Mouse (Mus musculus) mouse trophoblast stem cell (cell line): ENCODE measurements around the gene Agk.

Experiments
- in situ Hi-C, 2 experiments: fragments of 300-500 bp; cut with MseI, MboI; formaldehyde crosslinking; loops; 2 replicates in 1 of 2; 3 replicates in 1 of 2; pipeline ENCODE4 v1.15.1; 2025

The Agk gene

DNA sequence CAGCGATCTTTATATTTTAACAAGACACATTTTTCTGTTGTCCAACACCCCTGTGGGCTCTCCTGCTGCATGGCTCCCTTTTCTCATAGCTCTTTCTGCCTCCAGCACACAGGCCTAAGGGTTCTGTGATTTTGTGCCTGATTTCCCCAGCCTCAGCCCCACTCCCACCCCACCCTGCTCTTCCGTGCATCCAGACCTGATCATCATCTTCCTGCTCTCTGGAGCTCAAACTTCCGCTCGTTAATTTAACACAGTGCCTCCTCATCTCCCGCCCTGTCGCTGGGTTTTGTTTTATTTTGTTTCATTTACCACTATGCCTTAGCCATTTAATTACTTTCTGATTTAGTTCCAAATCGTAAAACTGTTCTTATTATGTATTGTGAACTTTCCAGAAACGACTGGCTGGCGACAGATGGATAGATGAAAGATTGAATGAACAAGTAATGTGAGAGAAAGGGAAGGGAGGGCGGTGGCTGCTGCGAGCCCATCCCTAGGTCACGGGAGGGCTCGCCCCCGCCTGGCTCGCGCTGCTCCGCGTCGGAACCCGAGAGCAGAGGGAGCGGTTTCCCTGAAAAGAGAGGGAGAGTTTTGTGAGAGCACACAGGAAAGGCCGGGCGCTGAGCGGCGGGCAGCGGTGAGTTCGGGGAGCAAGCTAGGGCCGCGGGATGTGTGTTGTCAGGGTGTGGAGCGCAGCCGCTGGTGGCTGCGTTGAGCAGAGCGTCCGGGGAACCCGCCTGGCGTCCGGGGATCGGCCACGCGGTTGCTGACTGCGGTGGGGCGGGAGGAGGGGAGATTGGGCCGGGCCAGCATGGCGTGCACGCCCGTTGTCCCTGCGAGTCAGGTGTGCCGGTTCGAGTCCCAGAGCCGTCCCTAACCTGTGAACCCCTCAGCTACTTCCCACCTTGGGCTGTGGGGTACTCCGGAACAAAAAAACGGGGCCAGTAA lies at the start of gene Agk:
Gene Agk, plus strand, starts transcription at position 276 of the 945 bp plus-strand sequence.
- in situ Hi-C loops: no loop called here

DNA sequence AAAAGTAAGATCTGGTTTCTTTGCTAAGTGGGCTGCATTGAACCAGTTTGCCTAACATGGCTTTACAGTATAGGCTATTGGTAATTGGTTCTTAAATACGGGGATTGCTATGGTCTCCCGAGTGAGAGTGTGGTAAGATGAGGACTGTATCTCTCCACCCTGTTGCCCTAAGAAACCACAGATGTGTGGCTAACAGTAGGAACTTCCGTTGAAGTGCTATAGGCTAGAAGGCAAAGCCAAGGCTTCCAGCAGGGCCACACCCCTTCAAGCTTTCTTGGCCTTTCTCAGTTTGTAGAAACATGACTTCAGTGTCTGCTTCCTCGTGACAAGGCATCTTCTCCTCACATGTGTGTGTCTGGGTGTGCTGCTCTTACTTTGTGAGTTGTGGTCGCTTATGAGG lies 24.3 kb upstream of the Agk start:
- in situ Hi-C loops: no loop called here

DNA sequence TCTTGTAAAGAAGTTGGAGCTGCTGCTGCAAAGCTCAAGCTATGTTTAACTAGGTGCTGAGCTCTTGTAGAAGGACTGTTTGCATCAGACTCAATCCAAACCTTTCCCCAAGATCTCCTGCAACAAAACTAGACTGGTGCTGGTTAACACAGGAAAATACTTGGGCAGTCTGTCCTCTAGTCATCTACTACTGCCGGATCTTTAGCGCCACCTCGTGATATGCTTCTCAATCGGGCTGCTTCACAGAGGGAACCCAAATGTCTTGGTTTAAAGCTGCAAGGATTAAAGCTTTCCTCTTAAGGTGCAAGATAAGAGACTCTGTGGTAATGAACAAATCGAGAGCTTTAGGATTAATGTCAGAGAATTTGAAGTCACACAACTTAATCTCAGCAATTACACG lies 21.6 kb upstream of the Agk start:
- in situ Hi-C loops: no loop called here

DNA sequence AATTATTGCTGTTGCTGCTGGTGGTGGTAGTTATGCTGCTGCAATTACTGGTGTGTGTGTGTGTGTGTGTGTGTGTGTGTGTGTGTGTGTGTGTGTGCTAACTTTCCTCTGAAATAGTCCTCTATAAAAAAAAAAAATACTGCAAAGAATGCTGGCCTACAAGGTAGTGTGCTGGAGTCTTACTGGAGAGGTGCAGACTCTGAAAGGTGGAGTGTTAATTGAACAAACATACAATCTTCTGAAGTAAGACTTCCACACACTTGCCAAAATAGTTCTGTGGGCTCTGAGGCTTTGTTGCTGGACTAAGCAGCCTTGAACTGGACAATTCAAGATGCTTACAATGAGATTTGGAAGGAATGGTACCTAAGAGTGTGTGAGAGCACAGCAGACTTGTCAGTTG lies 20.0 kb upstream of the Agk start:
- in situ Hi-C loops: no loop called here

DNA sequence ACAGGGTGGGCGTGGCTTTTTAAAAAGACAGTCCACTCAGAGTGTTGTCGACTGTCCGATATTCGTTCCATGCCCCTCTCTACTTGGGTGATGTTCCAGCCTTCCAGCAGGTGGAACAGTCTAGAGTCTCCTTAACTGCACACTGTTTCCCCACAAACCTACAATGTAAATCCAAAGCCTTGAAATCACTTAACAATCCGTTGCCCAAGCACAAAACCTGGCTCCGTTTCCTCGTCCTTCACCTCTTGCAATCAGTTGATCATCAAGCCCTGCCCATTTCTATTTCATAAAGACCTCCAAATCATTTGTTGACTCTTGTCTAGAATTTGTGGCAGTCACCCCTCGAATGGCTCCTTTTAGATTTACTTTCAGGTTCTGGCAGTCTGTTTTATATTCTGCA lies 1.4 kb downstream of the Agk start:
- in situ Hi-C loops: no loop called here

DNA sequence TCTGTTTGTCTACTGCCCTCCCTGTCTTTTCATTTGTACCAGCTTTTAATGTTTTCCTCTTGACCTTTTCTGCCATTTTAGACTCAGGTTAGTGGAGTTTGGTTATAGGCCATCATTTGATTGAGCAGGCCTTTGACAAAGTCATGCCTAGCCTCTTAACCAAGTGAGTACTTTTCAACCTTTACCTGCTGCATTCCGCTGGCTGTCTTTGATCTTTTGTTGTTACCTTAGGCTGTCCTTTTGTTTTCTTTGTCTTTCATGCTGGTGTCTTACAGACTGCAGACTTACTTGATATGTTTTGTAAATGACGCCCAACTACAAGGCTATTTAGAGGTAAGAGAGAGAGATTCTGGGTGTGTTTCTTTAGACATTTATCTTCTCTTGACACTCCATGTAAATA lies 8.5 kb downstream of the Agk start:
- in situ Hi-C loops: no loop called here

DNA sequence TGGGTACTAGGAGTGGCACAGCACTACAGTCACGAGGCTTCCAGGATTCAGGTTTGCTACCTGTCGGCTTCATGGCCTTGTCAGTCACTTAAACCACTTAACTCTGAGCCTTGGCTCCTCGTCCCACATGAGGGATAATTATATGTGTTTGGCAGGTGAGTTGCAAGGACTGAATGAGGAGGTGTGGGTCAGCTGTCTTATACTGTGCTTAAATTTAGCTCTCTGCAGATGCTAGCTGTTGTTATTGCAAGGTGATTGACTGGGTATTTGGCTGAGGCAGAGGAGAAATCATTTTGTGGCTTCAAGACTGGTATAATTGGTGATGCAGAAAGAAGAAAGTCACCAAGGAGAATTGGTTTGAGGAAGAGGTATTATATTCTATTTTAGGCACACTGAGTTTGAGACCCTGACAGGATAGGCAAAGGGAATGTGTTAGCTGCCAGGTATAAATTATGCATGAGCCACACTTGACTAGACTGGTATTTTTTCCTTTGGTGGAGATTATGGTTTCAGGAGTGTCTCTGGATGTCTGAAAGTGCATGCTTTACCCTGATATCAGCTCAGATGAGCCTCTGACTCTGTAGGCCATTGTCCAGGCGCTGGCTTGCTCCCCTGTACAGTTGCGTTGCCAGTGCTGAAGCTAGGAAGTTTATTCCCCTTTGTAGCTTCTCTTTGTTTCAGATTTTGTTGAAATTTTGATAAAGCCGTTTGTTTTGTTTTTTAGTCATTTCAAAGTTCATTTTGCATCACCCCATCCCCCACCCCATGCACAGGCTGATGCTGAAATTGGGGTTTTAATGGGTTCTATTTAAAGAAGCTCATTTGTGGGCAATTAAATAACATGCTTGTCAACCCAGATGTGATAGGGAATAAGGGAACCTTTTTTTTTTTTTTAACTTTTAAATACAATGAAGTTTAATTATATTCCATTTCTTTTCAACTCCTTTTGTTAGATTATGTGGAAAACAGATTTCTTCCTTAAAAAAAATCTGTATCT lies 12.1 kb downstream of the Agk start:
- in situ Hi-C loops: no loop called here

DNA sequence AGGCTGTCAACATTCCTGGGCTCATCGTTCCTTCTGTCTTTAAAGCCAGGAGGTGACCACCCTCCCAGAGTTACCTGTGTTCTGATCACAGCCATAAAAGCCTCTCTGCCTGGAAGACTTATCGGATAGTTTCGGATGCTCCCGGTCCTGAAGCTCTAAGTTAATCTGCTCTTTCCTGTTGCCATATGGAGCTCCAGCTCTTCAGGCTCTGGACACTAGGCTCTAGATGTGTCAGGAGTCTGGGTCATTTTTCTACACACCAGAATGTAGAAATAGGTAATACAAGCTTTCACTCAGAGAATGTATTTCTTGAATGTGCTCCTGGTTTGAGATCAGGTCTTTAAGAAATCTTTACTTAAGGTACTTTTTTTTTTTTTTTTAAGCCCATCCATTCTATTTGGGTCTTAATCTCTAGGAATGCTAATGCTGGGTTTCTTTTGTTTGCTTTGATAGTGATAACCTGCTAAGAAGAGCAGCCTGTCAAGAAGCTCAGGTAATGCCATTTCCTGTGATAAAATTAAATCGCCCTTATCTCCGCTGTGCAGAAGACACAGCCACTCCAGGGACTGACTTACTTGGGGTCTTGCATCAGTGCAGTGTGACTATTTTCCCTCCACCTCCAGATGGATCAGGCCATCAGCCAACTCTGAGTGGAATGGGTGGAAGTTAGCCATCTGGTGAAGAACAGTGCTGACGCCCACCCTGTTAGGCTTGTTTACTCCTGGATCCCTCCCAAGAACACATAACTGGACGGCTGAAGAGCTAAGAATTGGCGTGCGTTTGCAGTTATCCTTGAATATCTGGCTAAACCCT lies 22.2 kb downstream of the Agk start:
- in situ Hi-C loops: no loop called here

DNA sequence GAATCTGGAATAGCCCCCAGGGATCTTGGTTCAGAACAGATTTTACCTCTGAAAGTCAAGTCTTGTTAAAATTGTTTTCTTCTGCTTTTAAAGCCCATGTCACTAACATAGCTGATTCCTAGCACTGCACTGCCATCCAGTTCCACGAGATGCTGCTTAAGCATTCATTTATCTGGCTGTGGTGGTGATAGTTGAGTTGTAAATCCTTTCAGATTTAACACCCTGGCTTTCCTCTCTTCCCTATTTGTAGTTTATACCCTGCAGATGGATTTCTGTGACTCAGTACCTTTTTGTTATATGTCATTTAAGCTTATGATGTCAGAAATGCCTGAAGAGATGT lies 22.8 kb downstream of the Agk start:
- in situ Hi-C loops: no loop called here

DNA sequence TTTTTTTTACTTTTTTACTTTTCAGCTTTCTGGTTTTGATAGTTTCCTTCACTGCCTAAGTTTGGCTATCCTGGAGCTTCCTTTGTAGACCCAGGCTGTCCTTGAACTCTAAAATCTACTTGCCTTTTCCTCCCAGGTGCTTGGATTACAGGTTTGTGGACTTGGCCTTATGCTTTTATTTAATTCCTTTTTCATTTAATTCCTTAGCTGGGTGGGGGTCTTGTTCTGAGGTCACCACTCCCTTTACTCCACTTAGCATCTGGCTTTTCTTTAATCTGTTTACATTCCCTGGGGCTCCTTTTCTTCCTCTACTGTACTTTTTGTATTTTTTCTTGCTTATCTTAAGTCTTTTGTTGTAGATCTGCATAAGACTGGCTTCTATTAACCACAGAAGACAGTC lies 25.1 kb downstream of the Agk start:
- in situ Hi-C loops: no loop called here

DNA sequence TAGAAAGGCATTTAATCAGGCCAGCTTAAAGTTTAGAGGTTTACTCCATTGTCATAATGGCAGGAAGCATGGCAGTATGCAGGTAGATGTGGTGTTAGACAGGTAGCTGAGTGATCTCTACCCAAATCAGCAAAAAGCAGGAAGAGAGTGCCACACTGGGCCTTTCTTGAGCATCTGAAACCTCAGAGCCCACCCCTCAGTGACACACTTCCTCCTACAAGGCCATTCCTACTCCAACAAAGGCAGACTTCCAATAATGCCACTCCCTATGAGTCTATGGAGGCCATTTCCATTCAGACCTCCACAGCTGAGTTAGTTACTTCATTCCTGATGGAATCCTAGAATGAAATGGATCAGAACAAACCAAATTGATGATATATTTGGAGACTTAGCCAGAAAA lies 25.9 kb downstream of the Agk start:
- in situ Hi-C loops: no loop called here

DNA sequence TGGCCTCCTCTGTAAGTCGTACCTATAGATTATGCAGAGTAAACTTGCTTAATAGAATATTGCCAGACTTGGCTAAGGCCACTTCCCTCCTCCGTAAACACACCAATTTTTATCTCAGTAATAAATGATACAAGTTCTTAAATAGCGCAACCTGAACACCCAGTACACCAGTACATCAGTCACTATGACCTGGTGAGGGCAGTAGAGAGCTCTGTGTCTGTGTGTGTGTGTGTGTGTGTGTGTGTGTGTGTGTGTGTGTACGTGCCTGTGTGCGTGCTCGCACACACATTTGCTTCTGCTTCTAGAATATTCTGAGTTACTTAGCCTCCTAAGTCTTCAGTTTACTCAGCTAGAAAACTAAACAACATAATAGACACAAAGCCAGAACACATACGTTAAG lies 28.4 kb downstream of the Agk start:
- in situ Hi-C loops: no loop called here

DNA sequence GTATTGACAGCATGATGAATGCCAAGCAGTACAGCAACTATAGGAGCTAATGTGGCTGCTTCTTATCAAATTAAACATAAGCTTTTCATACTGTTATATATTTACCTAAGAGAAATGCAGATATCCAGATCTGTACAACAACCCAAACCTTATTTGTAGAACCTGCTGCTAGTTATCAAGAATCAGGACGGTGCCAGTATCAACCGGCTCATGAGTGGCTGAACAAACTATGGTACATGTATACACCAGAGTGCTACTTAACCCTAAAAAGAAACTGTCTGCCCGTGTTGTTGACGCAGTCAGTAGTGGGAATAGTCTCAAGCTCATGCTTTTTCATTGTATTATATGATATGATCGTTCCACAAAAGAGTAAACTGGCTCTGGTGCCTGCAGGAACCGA lies 46.1 kb downstream of the Agk start:
- in situ Hi-C loops: no loop called here

DNA sequence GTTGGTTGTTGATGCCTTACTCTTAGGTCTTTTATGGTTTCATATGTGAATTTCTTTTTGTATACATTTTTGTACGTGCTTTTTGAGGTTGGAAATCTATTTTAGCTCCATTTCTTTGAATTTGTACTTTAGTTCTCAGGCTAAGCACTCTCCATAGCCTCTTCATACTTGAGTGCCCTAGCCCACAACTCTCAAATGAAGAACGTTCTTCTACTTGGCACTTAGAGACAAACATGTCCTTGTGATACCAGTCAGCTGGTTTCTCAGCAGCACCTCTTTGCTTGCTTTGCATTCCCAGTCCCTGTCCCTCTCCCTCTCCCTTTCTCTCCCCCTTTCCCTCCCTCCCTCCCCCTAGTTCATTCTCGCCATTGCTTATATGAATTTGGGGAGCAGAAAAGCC lies 55.2 kb downstream of the Agk start:
- in situ Hi-C loops: no loop called here

DNA sequence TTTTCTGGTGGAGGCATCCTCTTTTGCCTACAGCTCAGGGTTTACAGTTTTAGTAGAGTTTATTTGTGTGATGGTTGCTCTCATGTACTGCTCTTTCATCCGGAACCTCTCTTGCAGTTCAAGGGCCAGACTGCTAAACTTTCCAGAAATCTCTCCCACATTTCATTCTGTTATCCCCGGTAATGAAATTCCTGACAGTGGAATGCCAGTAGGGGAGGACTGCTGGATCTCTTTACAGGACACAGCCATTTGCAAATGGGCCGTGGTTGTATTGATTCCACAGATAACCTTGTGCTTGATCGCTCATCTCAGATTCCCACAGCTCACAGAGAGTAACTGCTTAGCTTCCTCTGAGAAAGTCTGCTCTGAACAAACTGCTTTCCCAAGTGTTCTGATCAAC lies 56.9 kb downstream of the Agk start:
- in situ Hi-C loops: no loop called here

DNA sequence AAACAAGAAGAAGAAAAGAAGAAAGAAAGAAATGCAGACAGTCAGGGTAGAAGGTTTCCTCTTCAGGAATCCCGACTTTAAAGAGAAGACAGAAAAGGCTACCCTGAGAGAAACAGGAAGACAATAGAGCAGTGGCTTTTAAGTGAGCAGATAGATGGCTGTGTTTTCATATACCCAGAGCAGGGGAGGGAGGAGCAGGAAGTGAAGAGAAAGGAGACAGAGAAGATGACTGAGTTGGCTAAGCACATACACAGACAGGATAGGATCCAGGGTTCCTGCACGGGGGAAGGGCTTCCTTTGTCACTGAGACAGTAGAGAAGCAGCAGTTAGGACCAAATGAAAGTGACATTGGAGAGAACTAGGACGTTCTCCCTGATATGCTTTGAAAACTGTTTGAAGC lies 60.7 kb downstream of the Agk start:
- in situ Hi-C loops: no loop called here

DNA sequence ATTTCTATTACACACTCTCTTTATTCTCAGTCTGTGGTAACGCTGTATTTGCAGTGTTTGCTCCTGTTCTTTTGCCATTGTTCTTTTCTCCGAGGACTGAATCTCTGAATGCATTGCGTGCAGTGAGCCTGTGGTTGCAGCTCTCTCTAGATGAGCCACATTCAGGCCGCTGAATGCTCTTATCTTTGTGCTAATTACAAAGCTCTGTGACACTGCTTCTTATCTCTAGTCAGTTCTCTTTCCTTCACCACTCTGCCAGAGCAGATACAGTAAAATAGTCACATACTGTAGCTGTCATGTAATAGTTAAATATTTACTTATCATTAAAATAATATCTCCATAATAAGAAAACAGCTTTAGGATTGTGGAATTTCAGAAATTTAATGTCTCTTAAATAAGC lies 63.7 kb downstream of the Agk start:
- in situ Hi-C loops: no loop called here

DNA sequence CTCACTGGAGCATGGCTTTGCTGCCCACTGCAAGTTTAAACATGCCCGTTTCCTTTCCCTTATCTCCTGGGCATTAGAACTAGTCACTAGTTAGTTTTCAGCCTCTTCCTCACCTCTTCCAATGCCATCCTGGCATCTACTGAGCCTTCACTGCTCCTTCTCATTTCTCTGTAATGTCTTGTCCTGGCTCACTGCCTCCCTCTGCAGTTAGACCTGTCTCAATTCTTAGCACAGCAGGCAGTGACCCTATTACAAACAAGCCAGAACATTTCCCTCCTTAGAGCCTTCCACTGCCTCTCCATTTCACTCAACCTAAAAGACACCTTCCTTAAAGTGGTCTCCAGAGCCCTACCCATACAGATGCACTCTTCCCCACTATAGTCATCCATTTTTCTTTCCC lies 66.0 kb downstream of the Agk start:
- in situ Hi-C loops: no loop called here

DNA sequence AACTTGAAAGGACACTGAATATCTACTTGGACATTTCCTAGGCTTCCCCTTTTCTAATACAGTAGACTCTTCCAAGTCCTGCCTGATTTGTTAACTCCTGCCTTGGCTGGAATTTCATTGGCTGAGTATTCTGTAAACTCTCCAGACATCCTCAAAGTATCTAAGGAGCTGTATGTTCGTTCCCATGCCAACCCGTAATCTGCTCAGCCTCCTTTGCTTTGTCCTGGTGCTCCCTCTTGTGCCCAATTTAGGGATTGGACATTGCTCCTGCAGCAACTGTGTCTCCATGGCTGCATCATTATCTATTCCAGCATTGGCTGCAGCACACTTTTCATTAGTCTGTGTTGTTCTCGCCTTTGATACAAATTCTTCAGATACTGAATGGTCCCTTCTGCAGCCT lies 68.2 kb downstream of the Agk start:
- in situ Hi-C loops: no loop called here

DNA sequence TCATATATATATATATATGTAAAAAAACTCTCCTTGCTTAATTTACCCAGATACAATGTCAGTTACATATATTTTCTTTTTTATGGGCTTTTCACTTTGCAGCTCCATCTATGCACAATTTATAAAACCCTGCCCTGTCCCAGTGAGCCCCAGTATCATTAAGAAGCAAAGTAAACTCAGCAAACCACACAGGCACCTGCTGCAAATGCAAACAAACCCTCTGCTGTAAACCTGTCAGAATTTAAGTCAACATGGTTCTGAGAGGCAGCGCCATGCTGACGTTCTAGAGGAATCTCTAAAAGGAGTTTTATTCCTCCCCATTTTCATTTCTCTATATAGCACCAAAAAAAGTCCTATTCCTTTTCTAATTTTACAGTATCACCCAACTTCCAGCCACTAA lies 77.1 kb downstream of the Agk start:
- in situ Hi-C loops: no loop called here

DNA sequence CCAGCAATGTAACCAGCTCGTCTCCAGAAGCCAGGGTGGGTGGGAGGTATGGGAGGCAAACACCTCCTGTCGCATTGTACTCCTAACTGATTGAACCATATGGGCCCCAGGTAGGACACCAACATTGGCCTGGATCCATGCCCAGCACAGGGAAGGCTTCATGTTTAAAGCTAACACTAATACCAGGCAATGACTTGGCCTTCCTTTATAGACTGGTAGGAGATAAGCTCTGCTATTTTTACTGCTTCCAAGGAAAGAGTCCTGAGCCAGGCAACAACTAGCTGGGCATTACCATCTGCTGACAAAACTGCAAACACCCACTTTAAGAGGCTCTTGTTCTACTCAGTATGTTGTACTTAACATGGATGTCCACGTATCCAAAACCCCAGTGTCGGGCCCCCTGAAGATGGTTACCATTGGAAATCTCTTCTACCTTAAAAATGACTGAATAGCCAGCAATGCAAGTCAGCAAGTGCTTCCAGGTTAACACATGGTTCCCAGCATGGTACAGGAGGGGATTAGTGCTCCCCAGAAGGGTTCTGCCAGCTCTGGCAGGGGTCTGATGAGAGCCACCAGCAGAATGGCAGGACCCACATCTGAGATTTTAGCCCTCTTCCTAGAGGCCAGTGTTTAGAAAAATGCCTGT lies 78.8 kb downstream of the Agk start:
- in situ Hi-C loops: no loop called here
